Mouse (Mus musculus) forebrain, embryonic 10.5 days (tissue): ENCODE measurements at regions not wholly inside any gene's neighbourhood (a gene's known extent, or its start where the extent isn't known, plus 50 kb on each side); places are given as distances from the start of the nearest gene placed in this dataset.

ENCODE experiments used
- DNase-seq: peaks from one replicate; pipeline ENCODE4 v3.0.0-alpha.2; 2017; ENCODE audit warnings: low spot score; ENCODE audit errors: extremely low spot score
- H3K27ac ChIP-seq: fragments of 300-500 bp; sonication (generic); 2 replicates; pipeline ENCODE4 v1.5.1; 2016; ENCODE audit warnings: mild to moderate bottlenecking
- H3K27me3 ChIP-seq: fragments of 300-500 bp; sonication (generic); 2 replicates; pipeline ENCODE4 v1.6.1; 2016; ENCODE audit warnings: mild to moderate bottlenecking; ENCODE audit not compliant: poor library complexity, severe bottlenecking
- H3K36me3 ChIP-seq: fragments of 300-500 bp; sonication (generic); replicated peaks from 2 replicates; pipeline ENCODE4 v1.6.1; 2016; ENCODE audit warnings: mild to moderate bottlenecking, moderate library complexity
- H3K4me1 ChIP-seq: fragments of 300-500 bp; sonication (generic); 2 replicates; pipeline ENCODE4 v1.6.1; 2016
- H3K4me3 ChIP-seq: fragments of 300-500 bp; sonication (generic); 2 replicates; pipeline ENCODE4 v1.5.1; 2016; ENCODE audit warnings: mild to moderate bottlenecking, moderate library complexity
- H3K9me3 ChIP-seq: fragments of 300-500 bp; sonication (generic); 2 replicates; pipeline ENCODE4 v1.6.1; 2016; ENCODE audit warnings: mild to moderate bottlenecking, moderate library complexity
- WGBS: fragments of 180-500 bp; shearing (Covaris S2); methylation state at CpG from one replicate; pipeline ENCODE4 v1.1.7; 2016; 5-methylcytosine and 5-hydroxymethylcytosine counted together

- Histone ChIP-seq H3K4me3 (no peak overlapping the region), H3K4me1 (peaks cover 9% of the 10 kb centered on the region), H3K9me3 (no peaks in the 10 kb centered on the region), H3K27me3 (no peaks in the 10 kb centered on the region), H3K36me3 (no peaks in the 10 kb centered on the region), H3K27ac (no peak overlapping the region)
- 91% methylated on average over 5 of the region's 5 CpGs for WGBS
- no peak for DNase-seq
These were observed 137.3 kb upstream of the Tnfaip3 start for GRCm38 (mm10) chr10:19152773-19153172.

DNA sequence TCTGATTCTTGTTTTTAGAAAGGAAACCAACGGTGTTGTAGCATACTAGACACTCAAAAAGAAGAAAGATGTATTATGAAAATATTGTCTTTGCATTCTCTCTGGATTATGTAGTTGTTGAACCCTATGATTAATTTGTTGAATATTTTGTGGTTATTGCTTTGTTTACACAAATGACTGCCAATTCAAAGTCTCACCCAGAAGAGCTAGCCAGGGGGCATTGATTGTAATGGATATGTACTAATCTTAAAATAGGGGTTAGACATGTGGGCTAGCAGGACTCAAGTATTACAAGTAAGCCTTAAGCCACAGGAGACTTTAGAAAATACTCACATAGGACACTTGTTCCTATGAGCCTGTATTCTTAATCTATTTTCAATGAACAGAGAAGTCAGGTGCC, 135.3 kb upstream of the Tnfaip3 start:
- Histone ChIP-seq H3K27me3 (no peaks in the 10 kb centered on the region), H3K4me1 (peaks cover 9% of the 10 kb centered on the region), H3K36me3 (no peaks in the 10 kb centered on the region), H3K4me3 (no peak overlapping the region), H3K9me3 (no peaks in the 10 kb centered on the region), H3K27ac (no peak overlapping the region)
- no peak for DNase-seq
- WGBS, result 89% methylated on average over 1 of the region's 1 CpGs

GRCm38 (mm10) chr10:19150005-19150404, 134.5 kb upstream of the Tnfaip3 start:
- no peak overlapping the region for H3K4me3 ChIP-seq
- H3K27me3 ChIP-seq, result no peaks in the 10 kb centered on the region
- DNase-seq, result no peak
- H3K36me3 ChIP-seq, result no peaks in the 10 kb centered on the region
- peaks cover 9% of the 10 kb centered on the region for H3K4me1 ChIP-seq
- H3K9me3 ChIP-seq, result no peaks in the 10 kb centered on the region
- WGBS, result 75% methylated on average over 3 of the region's 3 CpGs
- no peak overlapping the region for H3K27ac ChIP-seq

- 83% methylated on average over 4 of the region's 4 CpGs for WGBS
- no peaks in the 10 kb centered on the region for H3K36me3 ChIP-seq
These were observed 133.9 kb upstream of the Tnfaip3 start for GRCm38 (mm10) chr10:19149196-19149869.

DNA sequence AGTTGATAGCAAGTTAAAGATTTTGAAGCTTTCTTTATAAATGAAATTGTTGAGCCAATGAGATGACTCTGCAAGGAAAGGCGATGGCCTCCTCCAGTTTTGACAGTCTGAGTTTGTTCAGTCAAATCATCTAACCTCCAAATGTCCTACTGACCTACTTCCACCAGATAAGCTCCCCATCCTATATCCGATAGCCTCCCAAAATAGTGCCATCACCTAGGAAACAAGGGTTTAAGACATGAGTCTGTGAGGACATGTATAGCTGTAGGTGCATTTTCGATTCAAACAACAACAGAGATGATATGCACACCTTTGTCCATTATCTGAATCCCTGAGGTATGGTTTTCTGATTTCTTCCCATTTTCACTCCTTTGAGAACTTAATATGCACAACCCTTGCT, 126.0 kb upstream of the Tnfaip3 start:
- H3K4me1 ChIP-seq, result no peaks in the 10 kb centered on the region
- H3K9me3 ChIP-seq, result no peaks in the 10 kb centered on the region
- DNase-seq, result no peak
- no peaks in the 10 kb centered on the region for H3K36me3 ChIP-seq
- no peak overlapping the region for H3K4me3 ChIP-seq
- H3K27ac ChIP-seq, result no peak overlapping the region
- no peaks in the 10 kb centered on the region for H3K27me3 ChIP-seq
- 90% methylated on average over 3 of the region's 3 CpGs for WGBS

More at GRCm38 (mm10) chr10:19149196-19149869, 133.9 kb upstream of the Tnfaip3 start:
- H3K4me3 ChIP-seq, result no peak overlapping the region
- no peak overlapping the region for H3K27ac ChIP-seq
- no peaks in the 10 kb centered on the region for H3K9me3 ChIP-seq
- DNase-seq, result no peak
- H3K4me1 ChIP-seq, result peaks cover 5% of the 10 kb centered on the region
- no peaks in the 10 kb centered on the region for H3K27me3 ChIP-seq

DNA sequence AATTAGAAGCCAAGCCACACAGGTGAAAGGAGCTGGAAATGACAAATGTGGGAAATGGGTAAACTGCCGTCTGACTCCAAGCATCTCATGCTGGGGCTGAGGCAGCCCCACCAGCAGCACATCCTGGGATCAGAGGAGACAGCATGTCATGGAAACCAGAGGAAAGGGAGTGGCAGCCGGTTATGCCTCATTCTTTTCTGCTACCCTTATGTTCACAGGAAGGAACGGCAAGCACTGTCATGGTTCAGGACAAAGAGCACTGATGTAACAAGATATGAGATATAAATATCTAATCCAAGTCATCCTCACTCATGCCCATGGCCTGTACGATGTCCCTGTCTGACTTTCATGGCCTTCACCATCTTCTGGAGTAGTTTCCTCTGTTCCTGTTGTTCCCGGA, 125.2 kb upstream of the Tnfaip3 start:
- no peak overlapping the region for H3K27ac ChIP-seq
- H3K9me3 ChIP-seq, result no peaks in the 10 kb centered on the region
- WGBS, result 81% methylated on average over 5 of the region's 5 CpGs
- no peaks in the 10 kb centered on the region for H3K4me1 ChIP-seq
- H3K4me3 ChIP-seq, result no peak overlapping the region
- no peaks in the 10 kb centered on the region for H3K36me3 ChIP-seq
- H3K27me3 ChIP-seq, result no peaks in the 10 kb centered on the region
- no peak for DNase-seq

GRCm38 (mm10) chr10:19139234-19139633, 123.8 kb upstream of the Tnfaip3 start:
- no peak overlapping the region for H3K27ac ChIP-seq
- 93% methylated on average over 2 of the region's 2 CpGs for WGBS
- no peak for DNase-seq
- no peaks in the 10 kb centered on the region for H3K9me3 ChIP-seq
- H3K27me3 ChIP-seq, result no peaks in the 10 kb centered on the region
- H3K36me3 ChIP-seq, result no peaks in the 10 kb centered on the region
- no peaks in the 10 kb centered on the region for H3K4me1 ChIP-seq
- H3K4me3 ChIP-seq, result no peak overlapping the region

GRCm38 (mm10) chr10:19138258-19138657, 122.8 kb upstream of the Tnfaip3 start:
- no peaks in the 10 kb centered on the region for H3K36me3 ChIP-seq
- no peak overlapping the region for H3K4me3 ChIP-seq
- no peaks in the 10 kb centered on the region for H3K27me3 ChIP-seq
- H3K4me1 ChIP-seq, result no peaks in the 10 kb centered on the region
- H3K9me3 ChIP-seq, result no peaks in the 10 kb centered on the region
- DNase-seq, result no peak
- no peak overlapping the region for H3K27ac ChIP-seq
- 85% methylated on average over 1 of the region's 1 CpGs for WGBS

GRCm38 (mm10) chr10:19127581-19128291, 112.3 kb upstream of the Tnfaip3 start:
- Histone ChIP-seq H3K9me3 (no peaks in the 10 kb centered on the region), H3K27ac (no peak overlapping the region), H3K27me3 (no peaks in the 10 kb centered on the region), H3K4me3 (no peak overlapping the region), H3K36me3 (no peaks in the 10 kb centered on the region), H3K4me1 (peaks cover 10% of the 10 kb centered on the region)
- no peak for DNase-seq
- WGBS, result 71% methylated on average over 4 of the region's 4 CpGs

DNA sequence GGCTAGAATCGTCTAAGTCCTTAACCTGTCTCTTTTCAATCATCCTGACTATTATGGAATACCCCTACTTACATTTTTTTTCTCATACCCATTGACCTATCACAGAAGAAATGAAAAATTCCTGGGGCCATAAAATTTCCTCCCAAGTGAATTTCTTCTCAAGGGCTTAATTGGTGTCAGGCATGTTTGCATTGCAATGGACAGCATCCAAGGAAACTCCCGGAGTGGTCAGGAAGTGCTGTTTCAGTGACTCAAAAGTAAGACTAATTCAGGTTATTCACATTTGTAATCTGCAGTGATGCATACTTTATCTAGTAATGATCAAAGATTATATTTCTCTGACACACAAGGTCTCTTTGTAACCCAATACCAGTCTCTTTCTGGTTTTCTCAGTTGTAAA, 111.5 kb upstream of the Tnfaip3 start:
- 72% methylated on average over 2 of the region's 2 CpGs for WGBS
- DNase-seq, result no peak
- H3K4me3 ChIP-seq, result no peak overlapping the region
- H3K36me3 ChIP-seq, result no peaks in the 10 kb centered on the region
- peaks cover 13% of the 10 kb centered on the region for H3K4me1 ChIP-seq
- H3K27ac ChIP-seq, result no peak overlapping the region
- no peaks in the 10 kb centered on the region for H3K27me3 ChIP-seq
- H3K9me3 ChIP-seq, result no peaks in the 10 kb centered on the region

- H3K4me3 ChIP-seq, result no peak overlapping the region
- no peak overlapping the region for H3K27ac ChIP-seq
- peaks cover 13% of the 10 kb centered on the region for H3K4me1 ChIP-seq
- no peak for DNase-seq
- 83% methylated on average over 4 of the region's 4 CpGs for WGBS
- H3K9me3 ChIP-seq, result no peaks in the 10 kb centered on the region
- H3K36me3 ChIP-seq, result no peaks in the 10 kb centered on the region
- no peaks in the 10 kb centered on the region for H3K27me3 ChIP-seq
These were observed 111.0 kb upstream of the Tnfaip3 start for GRCm38 (mm10) chr10:19126438-19126837.

- Histone ChIP-seq H3K9me3 (no peaks in the 10 kb centered on the region), H3K4me3 (no peak overlapping the region), H3K4me1 (peaks cover 13% of the 10 kb centered on the region), H3K36me3 (no peaks in the 10 kb centered on the region), H3K27ac (no peak overlapping the region), H3K27me3 (no peaks in the 10 kb centered on the region)
- no peak for DNase-seq
- 57% methylated on average over 7 of the region's 7 CpGs for WGBS
These were observed 108.2 kb upstream of the Tnfaip3 start for GRCm38 (mm10) chr10:19123691-19124090.

DNA sequence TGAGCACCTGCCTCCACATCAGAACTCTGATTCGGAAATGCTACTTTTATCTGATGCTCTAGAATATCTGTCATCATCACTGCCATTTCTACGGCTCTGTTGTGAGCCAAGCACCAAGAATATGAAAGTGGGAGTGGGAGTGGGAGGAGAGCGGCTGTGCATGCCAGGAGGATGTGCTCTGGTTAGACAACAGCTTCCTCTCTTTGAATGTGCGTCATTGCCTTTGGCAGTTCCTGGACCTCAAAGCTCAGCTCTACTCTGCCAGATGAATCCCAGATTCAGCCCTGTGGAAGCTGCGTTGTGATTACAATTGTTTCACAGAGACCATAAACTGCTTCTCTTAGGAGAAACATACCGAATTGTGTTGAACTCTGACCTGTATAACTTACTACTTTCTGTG, 106.8 kb upstream of the Tnfaip3 start:
- Histone ChIP-seq H3K36me3 (no peaks in the 10 kb centered on the region), H3K4me3 (no peak overlapping the region), H3K9me3 (no peaks in the 10 kb centered on the region), H3K4me1 (peaks cover 16% of the 10 kb centered on the region), H3K27me3 (no peaks in the 10 kb centered on the region), H3K27ac (no peak overlapping the region)
- WGBS, result 71% methylated on average over 6 of the region's 6 CpGs
- no peak for DNase-seq
